Mouse (Mus musculus) heart, embryonic 16.5 days (tissue): ENCODE data around the gene Bbs2. TPM values are rescaled to one million over a fixed set of nuclear protein-coding genes. Genes with fewer than 3 reads are reported as not detected.
A peak's percentile ranks its signal among the peaks of the same experiment; 100 is the strongest.
"Not testable (repeated sequence)": the region's sequence is repeated elsewhere in the genome, so short reads cannot be mapped to it uniquely, and the experiment has no call there.

Experiments used
- ATAC-seq: fragments of 200-750 bp; cut with Nextera tagmentation; replicated peaks from 2 replicates; pipeline ENCODE4 v1.8.0; 2017; ENCODE audit warnings: moderate number of reproducible peaks; ENCODE audit not compliant: insufficient read depth, low FRiP score; ENCODE audit errors: extremely low read depth
- H3K27ac ChIP-seq: fragments of 300-500 bp; sonication (generic); 2 replicates; pipeline ENCODE4 v1.5.1; 2014; ENCODE audit warnings: mild to moderate bottlenecking, low read length, control low read depth, moderate library complexity
- H3K27me3 ChIP-seq: fragments of 300-500 bp; sonication (generic); 2 replicates; pipeline ENCODE4 v1.6.1; 2014; ENCODE audit warnings: low read length, mixed read lengths; ENCODE audit not compliant: control insufficient read depth, insufficient read depth
- H3K36me3 ChIP-seq: fragments of 300-500 bp; sonication (generic); 2 replicates; pipeline ENCODE4 v1.6.1; 2014; ENCODE audit not compliant: control insufficient read depth, insufficient read depth
- H3K4me1 ChIP-seq: fragments of 300-500 bp; sonication (generic); 2 replicates; pipeline ENCODE4 v1.6.1; 2014; ENCODE audit warnings: low read length, mixed read lengths; ENCODE audit not compliant: control insufficient read depth, insufficient read depth
- H3K4me2 ChIP-seq: fragments of 300-500 bp; sonication (generic); 2 replicates; pipeline ENCODE4 v1.6.1; 2014; ENCODE audit warnings: low read depth, mild to moderate bottlenecking, control low read depth, low read length
- H3K4me3 ChIP-seq: fragments of 300-500 bp; sonication (generic); 2 replicates; pipeline ENCODE4 v1.5.1; 2014; ENCODE audit warnings: mild to moderate bottlenecking, control low read depth, low read length
- H3K9ac ChIP-seq: fragments of 300-500 bp; sonication (generic); 2 replicates; pipeline ENCODE4 v1.6.1; 2014; ENCODE audit warnings: low read length, control low read depth
- H3K9me3 ChIP-seq: fragments of 300-500 bp; sonication (generic); replicated peaks from 2 replicates; pipeline ENCODE4 v1.6.1; 2016; ENCODE audit warnings: low read length; ENCODE audit not compliant: control insufficient read depth
- WGBS: fragments of 180-500 bp; shearing (Covaris S2); extraction: QIAGEN DNeasy Blood & Tissue Kit; methylation state at CpG from one replicate; pipeline ENCODE4 v1.1.7; 2014; 5-methylcytosine and 5-hydroxymethylcytosine counted together
- polyA plus RNA-seq: library from polyadenylated mRNA; unstranded; fragments of >200 nt; fragmentation: Nextera tagmentation; extraction: Ambion mirVana; gene quantifications from 2 replicates; pipeline ENCODE4 v1.2.1, GENCODE M21; 2015

The Bbs2 gene
- polyA plus RNA-seq, result 9.8 and 12.4 TPM in 2 replicates

GRCm38 (mm10) chr8:94098081-94098974 is at the start of gene Bbs2:
Gene Bbs2 (minus strand): TSS chr8:94098928.
- Histone ChIP-seq H3K9ac (peak within 1 kb of the TSS; percentile 84), H3K4me3 (peak within 1 kb of the TSS; percentile 73), H3K36me3 (no peaks in the 10 kb centered on the region), H3K4me2 (peak within 1 kb of the TSS; percentile 94), H3K27me3 (peaks cover 4% of the 10 kb centered on the region; the same call in 1 of the 2 replicates), H3K9me3 (no peaks in the 10 kb centered on the region; the same call in 1 of the 2 replicates), H3K4me1 (peaks cover 11% of the 10 kb centered on the region), H3K27ac (peak within 1 kb of the TSS; percentile 95)
- ATAC-seq, result peak; percentile 100
- 1% methylated on average over 61 of the region's 61 CpGs for WGBS

GRCm38 (mm10) chr8:94148236-94148635 is 49.5 kb upstream of the Bbs2 start:
- H3K4me3 ChIP-seq, result no peak overlapping the region
- no peak overlapping the region for H3K4me2 ChIP-seq
- no peaks in the 10 kb centered on the region for H3K9me3 ChIP-seq
- WGBS, result 44% methylated on average over 5 of the region's 5 CpGs
- ATAC-seq, result no peak
- H3K36me3 ChIP-seq, result no peaks in the 10 kb centered on the region
- H3K27ac ChIP-seq, result no peak overlapping the region
- peaks cover 3% of the 10 kb centered on the region; the same call in 1 of the 2 replicates for H3K4me1 ChIP-seq
- H3K27me3 ChIP-seq, result peaks cover 7% of the 10 kb centered on the region; the same call in 1 of the 2 replicates
- H3K9ac ChIP-seq, result no peak overlapping the region

GRCm38 (mm10) chr8:94140266-94140795 is 41.6 kb upstream of the Bbs2 start:
- ATAC-seq, result no peak
- 73% methylated on average over 4 of the region's 4 CpGs for WGBS
- Histone ChIP-seq H3K9me3 (no peaks in the 10 kb centered on the region), H3K36me3 (no peaks in the 10 kb centered on the region), H3K27ac (no peak overlapping the region), H3K4me2 (no peak overlapping the region), H3K4me1 (no peaks in the 10 kb centered on the region), H3K9ac (no peak overlapping the region), H3K4me3 (no peak overlapping the region), H3K27me3 (no peaks in the 10 kb centered on the region)

- no peak within 1 kb of the TSS for H3K27ac ChIP-seq
- no peak within 1 kb of the TSS for H3K4me2 ChIP-seq
- no peak within 1 kb of the TSS for H3K9ac ChIP-seq
- 49% methylated on average over 6 of the region's 6 CpGs for WGBS
- 0 out of 2 replicates have a peak, but pooled peaks cover 2% of the 10 kb centered on the region for H3K9me3 ChIP-seq
- H3K36me3 ChIP-seq, result no peaks in the 10 kb centered on the region
- H3K4me3 ChIP-seq, result no peak within 1 kb of the TSS
- no peaks in the 10 kb centered on the region for H3K4me1 ChIP-seq
- no peak for ATAC-seq
- no peaks in the 10 kb centered on the region for H3K27me3 ChIP-seq
These were observed 38.2 kb upstream of the Bbs2 start, which contains the start of gene Mt4 for GRCm38 (mm10) chr8:94136933-94137332. Gene Mt4 (plus strand): TSS chr8:94137197.

GRCm38 (mm10) chr8:94136192-94136591 is 37.5 kb upstream of the Bbs2 start:
- no peak overlapping the region for H3K9ac ChIP-seq
- no peaks in the 10 kb centered on the region for H3K36me3 ChIP-seq
- H3K27ac ChIP-seq, result no peak overlapping the region
- H3K4me2 ChIP-seq, result no peak overlapping the region
- ATAC-seq, result no peak
- no peak overlapping the region for H3K4me3 ChIP-seq
- WGBS, result 70% methylated on average over 7 of the region's 7 CpGs
- H3K4me1 ChIP-seq, result no peaks in the 10 kb centered on the region
- H3K27me3 ChIP-seq, result no peaks in the 10 kb centered on the region
- 0 out of 2 replicates have a peak, but pooled peaks cover 2% of the 10 kb centered on the region for H3K9me3 ChIP-seq

GRCm38 (mm10) chr8:94135556-94135955 is 36.8 kb upstream of the Bbs2 start:
- Histone ChIP-seq H3K4me3 (no peak overlapping the region), H3K4me2 (no peak overlapping the region), H3K27me3 (no peaks in the 10 kb centered on the region), H3K27ac (no peak overlapping the region), H3K9ac (no peak overlapping the region), H3K4me1 (no peaks in the 10 kb centered on the region), H3K9me3 (0 out of 2 replicates have a peak, but pooled peaks cover 2% of the 10 kb centered on the region), H3K36me3 (no peaks in the 10 kb centered on the region)
- 83% methylated on average over 6 of the region's 6 CpGs for WGBS
- ATAC-seq, result no peak

- ATAC-seq, H3K9ac ChIP-seq, H3K27ac ChIP-seq, H3K27me3 ChIP-seq, H3K9me3 ChIP-seq, H3K4me2 ChIP-seq, H3K4me3 ChIP-seq, H3K4me1 ChIP-seq, H3K36me3 ChIP-seq: not testable (repeated sequence)
- 50% methylated on average over 3 of the region's 3 CpGs for WGBS
These were observed 35.9 kb upstream of the Bbs2 start for GRCm38 (mm10) chr8:94134601-94135000.

GRCm38 (mm10) chr8:94132096-94132495 is 33.4 kb upstream of the Bbs2 start:
- 65% methylated on average over 5 of the region's 5 CpGs for WGBS
- ATAC-seq, result no peak
- no peaks in the 10 kb centered on the region for H3K27me3 ChIP-seq

GRCm38 (mm10) chr8:94130126-94130525 is 31.4 kb upstream of the Bbs2 start:
- Histone ChIP-seq H3K27me3 (no peaks in the 10 kb centered on the region), H3K4me3 (no peak overlapping the region), H3K36me3 (no peaks in the 10 kb centered on the region), H3K27ac (no peak overlapping the region), H3K4me2 (no peak overlapping the region), H3K4me1 (no peaks in the 10 kb centered on the region), H3K9ac (no peak overlapping the region), H3K9me3 (0 out of 2 replicates have a peak, but pooled peaks cover 2% of the 10 kb centered on the region)
- 91% methylated on average over 4 of the region's 4 CpGs for WGBS
- no peak for ATAC-seq

More at GRCm38 (mm10) chr8:94132096-94132495, 33.4 kb upstream of the Bbs2 start:
- Histone ChIP-seq H3K4me1 (no peaks in the 10 kb centered on the region), H3K9ac (no peak overlapping the region), H3K4me2 (no peak overlapping the region), H3K27ac (no peak overlapping the region), H3K36me3 (no peaks in the 10 kb centered on the region), H3K9me3 (0 out of 2 replicates have a peak, but pooled peaks cover 2% of the 10 kb centered on the region), H3K4me3 (no peak overlapping the region)
